Mouse (Mus musculus) limb, embryonic 14.5 days (tissue): Measurements from ENCODE around the gene Cdh6. TPM values are rescaled to one million over a fixed set of nuclear protein-coding genes. Genes with fewer than 3 reads are reported as not detected.

Experiments
- ATAC-seq: fragments of 200-750 bp; cut with Nextera tagmentation; 2 replicates; pipeline ENCODE4 v1.8.0; 2017; ENCODE audit warnings: low read depth, moderate number of reproducible peaks, moderate TSS enrichment; ENCODE audit not compliant: low FRiP score
- DNase-seq: peaks from one replicate; pipeline ENCODE4 v3.0.0-alpha.2; 2015; ENCODE audit warnings: low spot score
- H3K27ac ChIP-seq: fragments of 300-500 bp; sonication (generic); replicated peaks from 2 replicates; pipeline ENCODE4 v1.5.1; 2014; ENCODE audit warnings: low read depth, mild to moderate bottlenecking, low read length, moderate library complexity, mixed read lengths
- H3K27me3 ChIP-seq: fragments of 300-500 bp; sonication (generic); 2 replicates; pipeline ENCODE4 v1.6.1; 2014; ENCODE audit warnings: low read length, mixed read lengths; ENCODE audit not compliant: control insufficient read depth, insufficient read depth
- H3K36me3 ChIP-seq: fragments of 300-500 bp; sonication (generic); 2 replicates; pipeline ENCODE4 v1.6.1; 2014; ENCODE audit warnings: mild to moderate bottlenecking, low read length, moderate library complexity, mixed read lengths; ENCODE audit not compliant: control insufficient read depth, insufficient read depth
- H3K4me1 ChIP-seq: fragments of 300-500 bp; sonication (generic); 2 replicates; pipeline ENCODE4 v1.6.1; 2014; ENCODE audit warnings: antibody characterized with exemption, low read length, mixed read lengths; ENCODE audit not compliant: control insufficient read depth, insufficient read depth
- H3K4me2 ChIP-seq: fragments of 300-500 bp; sonication (generic); replicated peaks from 2 replicates; pipeline ENCODE4 v1.6.1; 2014; ENCODE audit warnings: low read depth, mild to moderate bottlenecking, low read length, moderate library complexity; ENCODE audit not compliant: severe bottlenecking
- H3K4me3 ChIP-seq: fragments of 300-500 bp; sonication (generic); replicated peaks from 2 replicates; pipeline ENCODE4 v1.5.1; 2014; ENCODE audit warnings: low read length
- H3K9ac ChIP-seq: fragments of 300-500 bp; sonication (generic); 2 replicates; pipeline ENCODE4 v1.6.1; 2014; ENCODE audit warnings: mild to moderate bottlenecking, low read depth, low read length, moderate library complexity; ENCODE audit not compliant: severe bottlenecking
- H3K9me3 ChIP-seq: fragments of 300-500 bp; sonication (generic); 2 replicates; pipeline ENCODE4 v1.6.1; 2016; ENCODE audit warnings: low read length; ENCODE audit not compliant: control insufficient read depth
- POLR2A ChIP-seq: fragments of 200-500 bp; IDR thresholded peaks from 2 replicates; pipeline ENCODE4 v1.8.0; 2012; ENCODE audit warnings: inconsistent platforms, mild to moderate bottlenecking, moderate library complexity, borderline replicate concordance; ENCODE audit not compliant: insufficient read depth, insufficient read length; ENCODE audit errors: extremely low read depth
- whole genome bisulfite sequencing: fragments of 180-500 bp; shearing (Covaris S2); extraction: QIAGEN DNeasy Blood & Tissue Kit; methylation state at CpG from one replicate; pipeline ENCODE4 v1.1.7; 2014; 5-methylcytosine and 5-hydroxymethylcytosine counted together
- polyA plus RNA-seq, 2 experiments: library from polyadenylated mRNA; depleted of rRNA in 1 of 2; stranded (reverse) in 1 of 2; unstranded in 1 of 2; fragments of >200 nt; fragmentation: Nextera tagmentation in 1 of 2; extraction: Ambion mirVana in 1 of 2; gene quantifications; 2 replicates each; pipeline versions ENCODE4 v1.2.1 to v1.2.3; 2012 to 2014

Gene Cdh6
- polyA plus RNA-seq, 2 experiments: 6.3 to 11.9 TPM

DNA sequence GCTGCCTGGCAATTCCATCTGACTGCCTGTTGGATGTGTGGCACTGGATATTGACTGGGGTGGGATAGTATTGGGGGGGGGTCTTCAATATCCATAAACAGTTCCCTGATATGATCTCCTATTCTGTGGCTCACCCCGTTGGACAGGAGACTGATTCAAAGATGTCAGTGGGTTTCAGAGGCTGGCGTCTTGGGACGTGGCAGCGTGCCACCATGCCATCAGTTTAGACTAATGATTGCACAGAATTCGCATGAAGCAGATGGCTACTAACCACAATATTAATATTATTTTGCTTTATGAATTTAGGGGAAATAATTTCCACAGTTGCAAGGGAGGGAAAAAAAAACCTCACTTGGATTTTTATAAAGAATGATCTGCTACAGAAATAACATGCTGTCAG lies 10.2 kb upstream of the Cdh6 start:
- Histone ChIP-seq H3K4me3 (no peak overlapping the region), H3K4me1 (no peaks in the 10 kb centered on the region), H3K27ac (no peak overlapping the region), H3K9ac (no peak overlapping the region), H3K9me3 (no peaks in the 10 kb centered on the region), H3K36me3 (no peaks in the 10 kb centered on the region), H3K4me2 (no peak overlapping the region), H3K27me3 (no peaks in the 10 kb centered on the region)
- ATAC-seq (no peak), DNase-seq (no peak)
- no peak for TF ChIP-seq POLR2A
- WGBS: 89% methylated on average over 5 of the region's 5 CpGs

- no peak for ATAC-seq
- no peaks in the 10 kb centered on the region for H3K9me3 ChIP-seq
- no peaks in the 10 kb centered on the region for H3K36me3 ChIP-seq
Observed at GRCm38 (mm10) chr15:13181430-13181829, 8.0 kb upstream of the Cdh6 start.

GRCm38 (mm10) chr15:13181014-13181413 lies 7.5 kb upstream of the Cdh6 start:
- Histone ChIP-seq H3K27ac (no peak overlapping the region), H3K36me3 (no peaks in the 10 kb centered on the region), H3K4me3 (no peak overlapping the region), H3K9ac (no peak overlapping the region), H3K9me3 (no peaks in the 10 kb centered on the region), H3K4me2 (no peak overlapping the region), H3K4me1 (no peaks in the 10 kb centered on the region), H3K27me3 (no peaks in the 10 kb centered on the region; the same call in 1 of the 2 replicates)
- no peak for TF ChIP-seq POLR2A
- DNase-seq (no peak), ATAC-seq (no peak)
- 40% methylated on average over 4 of the region's 4 CpGs for WGBS

More at GRCm38 (mm10) chr15:13181430-13181829, 8.0 kb upstream of the Cdh6 start:
- Histone ChIP-seq H3K4me2 (no peak overlapping the region), H3K4me3 (no peak overlapping the region), H3K4me1 (no peaks in the 10 kb centered on the region), H3K9ac (no peak overlapping the region), H3K27ac (no peak overlapping the region), H3K27me3 (no peaks in the 10 kb centered on the region)
- WGBS: 85% methylated on average over 8 of the region's 8 CpGs
- no peak for DNase-seq
- no peak for TF ChIP-seq POLR2A

- TF ChIP-seq POLR2A: no peak
- Histone ChIP-seq H3K4me1 (peaks cover 6% of the 10 kb centered on the region), H3K4me3 (no peak overlapping the region), H3K27ac (no peak overlapping the region), H3K9me3 (no peaks in the 10 kb centered on the region), H3K9ac (no peak overlapping the region), H3K4me2 (no peak overlapping the region), H3K27me3 (peaks cover 4% of the 10 kb centered on the region; the same call in 1 of the 2 replicates), H3K36me3 (no peaks in the 10 kb centered on the region)
- DNase-seq (no peak), ATAC-seq (no peak)
- WGBS: 13% methylated on average over 9 of the region's 9 CpGs
Observed at GRCm38 (mm10) chr15:13175978-13176377, 2.5 kb upstream of the Cdh6 start.

DNA sequence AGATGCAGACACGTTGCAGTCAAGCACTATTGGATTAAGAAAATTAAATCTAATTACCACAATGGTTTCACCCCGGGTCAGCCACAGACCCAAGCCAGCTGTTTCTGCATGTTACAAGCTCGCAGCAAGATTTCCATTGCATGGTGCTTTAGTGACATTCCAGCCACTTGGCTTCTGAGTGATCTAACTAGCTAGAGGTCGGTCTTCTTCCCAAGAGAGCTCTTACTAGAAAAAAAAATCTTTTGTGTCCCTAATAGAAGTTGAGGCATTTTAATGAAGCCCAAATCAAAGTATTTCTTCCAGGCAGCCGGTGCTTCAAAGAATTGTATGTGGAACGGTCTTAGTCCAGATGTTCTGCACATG lies 1.1 kb upstream of the Cdh6 start:
- H3K4me2 ChIP-seq: peak overlapping the region; percentile 84
- ATAC-seq (no peak), DNase-seq (peak; percentile 53)
- H3K9ac ChIP-seq: no peak overlapping the region
- H3K27me3 ChIP-seq: peaks cover 4% of the 10 kb centered on the region; the same call in 1 of the 2 replicates
- peaks cover 6% of the 10 kb centered on the region for H3K4me1 ChIP-seq
- H3K4me3 ChIP-seq: peak overlapping the region; percentile 57
- no peaks in the 10 kb centered on the region for H3K36me3 ChIP-seq
- H3K27ac ChIP-seq: no peak overlapping the region
- TF ChIP-seq POLR2A: no peak
- WGBS: 5% methylated on average over 6 of the region's 6 CpGs
- no peaks in the 10 kb centered on the region for H3K9me3 ChIP-seq
